Mouse (Mus musculus) gastrocnemius, postnatal 4 days (tissue): ENCODE data around the gene Tsc1. TPM values are rescaled to one million over a fixed set of nuclear protein-coding genes. Genes with fewer than 3 reads are reported as not detected.

Experiments
- DNase-seq, 2 experiments: peaks; one replicate each; pipeline ENCODE4 v3.0.0; 2021 to 2022; ENCODE audit warnings: low spot score in 2 of 2, mixed read lengths in 2 of 2
- total RNA-seq, 2 experiments: library from RNA; stranded (reverse); gene quantifications; 2 replicates each; pipeline ENCODE4 v1.2.3; 2021

The Tsc1 gene
- total RNA-seq, 2 experiments from 2014 or later: 21.9 to 22.3 TPM

- DNase-seq: no peak
Observed at GRCm38 (mm10) chr2:28638886-28639285, 2.1 kb upstream of the Tsc1 start.

- DNase-seq: no peak
Observed at GRCm38 (mm10) chr2:28639794-28640193, 1.2 kb upstream of the Tsc1 start.

GRCm38 (mm10) chr2:28641435-28641941 is 460 bp downstream of the Tsc1 start:
- DNase-seq: peak in 1 of 2 experiments; percentile 36

GRCm38 (mm10) chr2:28643081-28643480 is 2.1 kb downstream of the Tsc1 start:
- no peak for DNase-seq

- peak in 1 of 2 experiments; percentile 13 for DNase-seq
Observed at GRCm38 (mm10) chr2:28650526-28650925, 9.5 kb downstream of the Tsc1 start.

- no peak for DNase-seq
Observed at GRCm38 (mm10) chr2:28653351-28653750, 12.3 kb downstream of the Tsc1 start.

GRCm38 (mm10) chr2:28654295-28654694 is 13.3 kb downstream of the Tsc1 start:
- DNase-seq: no peak

- DNase-seq: no peak
Observed at GRCm38 (mm10) chr2:28656216-28656615, 15.2 kb downstream of the Tsc1 start.

- DNase-seq: no peak
Observed at GRCm38 (mm10) chr2:28662891-28663290, 21.9 kb downstream of the Tsc1 start.

- no peak for DNase-seq
Observed at GRCm38 (mm10) chr2:28665818-28666217, 24.8 kb downstream of the Tsc1 start.

GRCm38 (mm10) chr2:28671438-28671837 is 30.4 kb downstream of the Tsc1 start:
- DNase-seq: no peak

- no peak for DNase-seq
Observed at GRCm38 (mm10) chr2:28676005-28676404, 35.0 kb downstream of the Tsc1 start.

- DNase-seq: no peak
Observed at GRCm38 (mm10) chr2:28680710-28681109, 39.7 kb downstream of the Tsc1 start.

GRCm38 (mm10) chr2:28681718-28682117 is 40.7 kb downstream of the Tsc1 start:
- DNase-seq: no peak

GRCm38 (mm10) chr2:28685895-28686294 is 44.9 kb downstream of the Tsc1 start:
- no peak for DNase-seq

- no peak for DNase-seq
Observed at GRCm38 (mm10) chr2:28688431-28688830, 47.4 kb downstream of the Tsc1 start.

GRCm38 (mm10) chr2:28692692-28693091 is 51.7 kb downstream of the Tsc1 start:
- no peak for DNase-seq

GRCm38 (mm10) chr2:28698566-28698965 is 57.5 kb downstream of the Tsc1 start:
- no peak for DNase-seq

GRCm38 (mm10) chr2:28699361-28700335 is 58.6 kb downstream of the Tsc1 start, which contains the start of the genes Spaca9 and Ak8:
Gene Spaca9, minus strand, starts transcription at chr2:28699727.
Gene Ak8, plus strand, starts transcription at chr2:28700164.
- DNase-seq: peak; percentile 75 to 85

- no peak for DNase-seq
Observed at GRCm38 (mm10) chr2:28701646-28702262, 60.7 kb downstream of the Tsc1 start.

- no peak for DNase-seq
Observed at GRCm38 (mm10) chr2:28706106-28706636, 65.1 kb downstream of the Tsc1 start.

- no peak for DNase-seq
Observed at GRCm38 (mm10) chr2:28706787-28707186, 65.8 kb downstream of the Tsc1 start.
